Mouse (Mus musculus): ENCODE results near the gene Lgr6.

- TF ChIP-seq GATA1 (IDR thresholded peaks at IDR 0.05; ENCODE audit: borderline replicate concordance, low read length) (no peak), CTCF (IDR thresholded peaks at IDR 0.05; ENCODE audit: low read depth, low read length) (no peak), TAL1 (conservative IDR thresholded peaks at IDR 0.05; ENCODE audit: low read depth, low read length) (no peak)
Observed at GRCm38 (mm10) chr1:135056901-135057300, 48.2 kb downstream of the Lgr6 start.
